Mouse (Mus musculus) MEL (cell line): ENCODE results near the gene Tomm34.

Experiments used
- CHD2 ChIP-seq: IDR thresholded peaks from 2 replicates; pipeline ENCODE4 v1.6.1; 2011; ENCODE audit warnings: low read length, improper control_type of control experiment
- CTCF ChIP-seq, 3 experiments: IDR thresholded peaks in 2 of 3; conservative IDR thresholded peaks in 1 of 3; 2 replicates each; pipeline ENCODE4 v1.5.1; 2011 to 2012; ENCODE audit warnings: low read length in 3 of 3, low read depth in 2 of 3, mild to moderate bottlenecking in 2 of 3, improper control_type of control experiment in 1 of 3, inconsistent platforms in 1 of 3, mixed read lengths in 1 of 3, moderate library complexity in 1 of 3; ENCODE audit not compliant: control insufficient read depth in 1 of 3, insufficient read depth in 1 of 3, poor library complexity in 1 of 3, severe bottlenecking in 1 of 3
- EP300 ChIP-seq, 2 experiments: IDR thresholded peaks; 2 replicates each; pipeline ENCODE4 v1.6.1; 2011; ENCODE audit warnings: improper control_type of control experiment in 2 of 2, low read length in 2 of 2, low read depth in 1 of 2, mild to moderate bottlenecking in 1 of 2
- JUND ChIP-seq: IDR thresholded peaks from 2 replicates; pipeline ENCODE4 v1.6.1; 2011; ENCODE audit warnings: low read depth, mild to moderate bottlenecking, improper control_type of control experiment, low read length
- KAT2A ChIP-seq: conservative IDR thresholded peaks from 2 replicates; pipeline ENCODE4 v1.6.1; 2012; ENCODE audit warnings: low read depth, low read length, improper control_type of control experiment, inconsistent platforms
- MXI1 ChIP-seq: IDR thresholded peaks from 2 replicates; pipeline ENCODE4 v1.6.1; 2011; ENCODE audit warnings: mild to moderate bottlenecking, low read depth, low read length, improper control_type of control experiment
- NELFE ChIP-seq: IDR thresholded peaks from 2 replicates; pipeline ENCODE4 v1.6.1; 2011; ENCODE audit warnings: low read depth, low read length, improper control_type of control experiment
- NRF1 ChIP-seq: IDR thresholded peaks from 2 replicates; pipeline ENCODE4 v1.6.1; 2014; ENCODE audit warnings: low read depth, mild to moderate bottlenecking, inconsistent platforms, low read length, improper control_type of control experiment, moderate library complexity; ENCODE audit not compliant: poor library complexity, insufficient read depth, severe bottlenecking
- POLR2A ChIP-seq, 2 experiments: IDR thresholded peaks; 2 replicates each; pipeline ENCODE4 v1.6.1; 2011 to 2012; ENCODE audit warnings: low read length in 2 of 2, mild to moderate bottlenecking in 2 of 2, control low read depth in 1 of 2, improper control_type of control experiment in 1 of 2, low read depth in 1 of 2, moderate library complexity in 1 of 2; ENCODE audit not compliant: control insufficient read depth in 1 of 2, insufficient read depth in 1 of 2, poor library complexity in 1 of 2
- POLR2AphosphoS5 ChIP-seq: IDR thresholded peaks from 2 replicates; pipeline ENCODE4 v1.6.1; 2012; ENCODE audit warnings: low read depth, borderline replicate concordance, mild to moderate bottlenecking, inconsistent platforms, low read length, moderate library complexity, mixed read lengths
- USF1 ChIP-seq: IDR thresholded peaks from 2 replicates; pipeline ENCODE4 v1.6.1; 2014; ENCODE audit warnings: low read depth, mild to moderate bottlenecking, inconsistent platforms, low read length, improper control_type of control experiment, moderate library complexity

DNA sequence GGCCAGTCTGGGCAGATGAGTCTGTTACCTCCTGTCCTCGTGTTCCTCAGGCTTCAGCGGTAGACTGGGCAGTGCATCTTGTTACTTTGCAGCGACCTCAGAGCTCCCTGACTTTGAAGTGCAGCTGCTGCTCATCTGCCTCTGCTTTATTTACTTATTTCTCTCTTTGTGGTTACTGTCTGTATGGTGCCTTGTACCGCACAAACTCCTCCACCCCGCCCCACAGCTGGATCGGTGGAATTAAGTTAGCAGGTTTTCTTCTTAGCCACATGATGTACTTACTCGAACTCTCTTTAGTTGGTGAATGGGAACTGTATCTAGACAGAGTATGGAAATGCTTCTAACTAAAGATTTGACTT, 13.4 kb upstream of the Tomm34 start:
- TF ChIP-seq POLR2A (IDR thresholded peaks at IDR 0.05; ENCODE audit: control insufficient read depth in 1 of 2, insufficient read depth in 1 of 2, low read depth in 1 of 2, low read length in 2 of 2, poor library complexity in 1 of 2) (no peak), CTCF (IDR thresholded peaks at IDR 0.05 in 2 of 3, conservative IDR thresholded peaks at IDR 0.05 in 1 of 3; ENCODE audit: control insufficient read depth in 1 of 3, insufficient read depth in 1 of 3, low read depth in 2 of 3, low read length in 3 of 3, poor library complexity in 1 of 3, severe bottlenecking in 1 of 3) (no peak), CHD2 (no peak), JUND (no peak), USF1 (no peak), MXI1 (no peak), KAT2A (no peak), EP300 (IDR thresholded peaks at IDR 0.05; ENCODE audit: low read depth in 1 of 2, low read length in 2 of 2) (no peak), NRF1 (no peak), POLR2AphosphoS5 (no peak), NELFE (no peak)
